Mouse (Mus musculus): Measurements from ENCODE around the gene N4bp1.

The N4bp1 gene

GRCm38 (mm10) chr8:86824735-86825134, 60.3 kb downstream of the N4bp1 start:
- no peak for DNase-seq (ENCODE audit: low read depth)

GRCm38 (mm10) chr8:86820756-86821201, 64.3 kb downstream of the N4bp1 start:
- peak; percentile 78 for DNase-seq (ENCODE audit: low read depth)

- no peak for DNase-seq (ENCODE audit: low read depth)
Observed at GRCm38 (mm10) chr8:86820186-86820755, 64.8 kb downstream of the N4bp1 start.

- peak; percentile 58 for DNase-seq (ENCODE audit: low read depth)
Observed at GRCm38 (mm10) chr8:86819426-86819825, 65.6 kb downstream of the N4bp1 start.

- no peak for DNase-seq (ENCODE audit: low read depth)
Observed at GRCm38 (mm10) chr8:86808990-86809960, 75.8 kb downstream of the N4bp1 start.

- DNase-seq (ENCODE audit: low read depth) = peak; percentile 31
Observed at GRCm38 (mm10) chr8:86808239-86808638, 76.8 kb downstream of the N4bp1 start.

- peak; percentile 14 for DNase-seq (ENCODE audit: low read depth)
Observed at GRCm38 (mm10) chr8:86801988-86802387, 83.1 kb downstream of the N4bp1 start.

- DNase-seq (ENCODE audit: low read depth) = no peak
Observed at GRCm38 (mm10) chr8:86800966-86801365, 84.1 kb downstream of the N4bp1 start.

GRCm38 (mm10) chr8:86798141-86798540, 86.9 kb downstream of the N4bp1 start:
- DNase-seq (ENCODE audit: low read depth) = no peak

GRCm38 (mm10) chr8:86797705-86798104, 87.4 kb downstream of the N4bp1 start:
- DNase-seq (ENCODE audit: low read depth) = no peak

GRCm38 (mm10) chr8:86794716-86795115, 90.3 kb downstream of the N4bp1 start:
- no peak for DNase-seq (ENCODE audit: low read depth)

GRCm38 (mm10) chr8:86791542-86791941, 93.5 kb downstream of the N4bp1 start:
- no peak for DNase-seq (ENCODE audit: low read depth)

GRCm38 (mm10) chr8:86789576-86789975, 95.5 kb downstream of the N4bp1 start:
- no peak for DNase-seq (ENCODE audit: low read depth)

- peak; percentile 80 for DNase-seq (ENCODE audit: low read depth)
Observed at GRCm38 (mm10) chr8:86787891-86788420, 97.1 kb downstream of the N4bp1 start.

- no peak for DNase-seq (ENCODE audit: low read depth)
Observed at GRCm38 (mm10) chr8:86786498-86786897, 98.6 kb downstream of the N4bp1 start.

GRCm38 (mm10) chr8:86781094-86781493, 104.0 kb downstream of the N4bp1 start:
- DNase-seq (ENCODE audit: low read depth) = no peak

GRCm38 (mm10) chr8:86779207-86779606, 105.9 kb downstream of the N4bp1 start:
- no peak for DNase-seq (ENCODE audit: low read depth)

- peak; percentile 79 for DNase-seq (ENCODE audit: low read depth)
Observed at GRCm38 (mm10) chr8:86769945-86770715, 114.9 kb downstream of the N4bp1 start.

- DNase-seq (ENCODE audit: low read depth) = peak; percentile 90
Observed at GRCm38 (mm10) chr8:86768499-86768898, 116.6 kb downstream of the N4bp1 start.

- DNase-seq (ENCODE audit: low read depth) = peak; percentile 51
Observed at GRCm38 (mm10) chr8:86766548-86767211, 118.4 kb downstream of the N4bp1 start.

- DNase-seq (ENCODE audit: low read depth) = no peak
Observed at GRCm38 (mm10) chr8:86765669-86766068, 119.4 kb downstream of the N4bp1 start.

- no peak for DNase-seq (ENCODE audit: low read depth)
Observed at GRCm38 (mm10) chr8:86765155-86765554, 119.9 kb downstream of the N4bp1 start.

All from NIH3T3 (cell line).